Mouse (Mus musculus) limb, embryonic 14.5 days (tissue): ENCODE data around the gene Gm12185. TPM values are rescaled to one million over a fixed set of nuclear protein-coding genes. Genes with fewer than 3 reads are reported as not detected.
A peak's percentile ranks its signal among the peaks of the same experiment; 100 is the strongest.

ENCODE experiments used
- ATAC-seq: fragments of 200-750 bp; cut with Nextera tagmentation; 2 replicates; pipeline ENCODE4 v1.8.0; 2017; ENCODE audit warnings: low read depth, moderate number of reproducible peaks, moderate TSS enrichment; ENCODE audit not compliant: low FRiP score
- DNase-seq: peaks from one replicate; pipeline ENCODE4 v3.0.0-alpha.2; 2015; ENCODE audit warnings: low spot score
- H3K27ac ChIP-seq: fragments of 300-500 bp; sonication (generic); replicated peaks from 2 replicates; pipeline ENCODE4 v1.5.1; 2014; ENCODE audit warnings: low read depth, mild to moderate bottlenecking, low read length, moderate library complexity, mixed read lengths
- H3K27me3 ChIP-seq: fragments of 300-500 bp; sonication (generic); 2 replicates; pipeline ENCODE4 v1.6.1; 2014; ENCODE audit warnings: low read length, mixed read lengths; ENCODE audit not compliant: control insufficient read depth, insufficient read depth
- H3K36me3 ChIP-seq: fragments of 300-500 bp; sonication (generic); 2 replicates; pipeline ENCODE4 v1.6.1; 2014; ENCODE audit warnings: mild to moderate bottlenecking, low read length, moderate library complexity, mixed read lengths; ENCODE audit not compliant: control insufficient read depth, insufficient read depth
- H3K4me1 ChIP-seq: fragments of 300-500 bp; sonication (generic); 2 replicates; pipeline ENCODE4 v1.6.1; 2014; ENCODE audit warnings: antibody characterized with exemption, low read length, mixed read lengths; ENCODE audit not compliant: control insufficient read depth, insufficient read depth
- H3K4me2 ChIP-seq: fragments of 300-500 bp; sonication (generic); replicated peaks from 2 replicates; pipeline ENCODE4 v1.6.1; 2014; ENCODE audit warnings: low read depth, mild to moderate bottlenecking, low read length, moderate library complexity; ENCODE audit not compliant: severe bottlenecking
- H3K4me3 ChIP-seq: fragments of 300-500 bp; sonication (generic); replicated peaks from 2 replicates; pipeline ENCODE4 v1.5.1; 2014; ENCODE audit warnings: low read length
- H3K9ac ChIP-seq: fragments of 300-500 bp; sonication (generic); 2 replicates; pipeline ENCODE4 v1.6.1; 2014; ENCODE audit warnings: mild to moderate bottlenecking, low read depth, low read length, moderate library complexity; ENCODE audit not compliant: severe bottlenecking
- H3K9me3 ChIP-seq: fragments of 300-500 bp; sonication (generic); 2 replicates; pipeline ENCODE4 v1.6.1; 2016; ENCODE audit warnings: low read length; ENCODE audit not compliant: control insufficient read depth
- POLR2A ChIP-seq: fragments of 200-500 bp; IDR thresholded peaks from 2 replicates; pipeline ENCODE4 v1.8.0; 2012; ENCODE audit warnings: inconsistent platforms, mild to moderate bottlenecking, moderate library complexity, borderline replicate concordance; ENCODE audit not compliant: insufficient read depth, insufficient read length; ENCODE audit errors: extremely low read depth
- WGBS: fragments of 180-500 bp; shearing (Covaris S2); extraction: QIAGEN DNeasy Blood & Tissue Kit; methylation state at CpG from one replicate; pipeline ENCODE4 v1.1.7; 2014; 5-methylcytosine and 5-hydroxymethylcytosine counted together
- polyA plus RNA-seq, 2 experiments: library from polyadenylated mRNA; depleted of rRNA in 1 of 2; stranded (reverse) in 1 of 2; unstranded in 1 of 2; fragments of >200 nt; fragmentation: Nextera tagmentation in 1 of 2; extraction: Ambion mirVana in 1 of 2; gene quantifications; 2 replicates each; pipeline versions ENCODE4 v1.2.1 to v1.2.3; 2012 to 2014

Gene Gm12185
- polyA plus RNA-seq, 2 experiments, result 0.04 to 0.06 TPM

- H3K27ac ChIP-seq, result no peak overlapping the region
- H3K27me3 ChIP-seq, result no peaks in the 10 kb centered on the region
- no peak overlapping the region for H3K4me3 ChIP-seq
- DNase-seq (no peak), ATAC-seq (no peak)
- H3K9me3 ChIP-seq, result no peaks in the 10 kb centered on the region
- H3K4me1 ChIP-seq, result no peaks in the 10 kb centered on the region
- TF ChIP-seq POLR2A, result no peak
- H3K9ac ChIP-seq, result no peak overlapping the region
- H3K4me2 ChIP-seq, result no peak overlapping the region
- no peaks in the 10 kb centered on the region for H3K36me3 ChIP-seq
- WGBS, result 85% methylated on average over 7 of the region's 7 CpGs
Observed at GRCm38 (mm10) chr11:48872695-48873300, 119.2 kb downstream of the Gm12185 start.

DNA sequence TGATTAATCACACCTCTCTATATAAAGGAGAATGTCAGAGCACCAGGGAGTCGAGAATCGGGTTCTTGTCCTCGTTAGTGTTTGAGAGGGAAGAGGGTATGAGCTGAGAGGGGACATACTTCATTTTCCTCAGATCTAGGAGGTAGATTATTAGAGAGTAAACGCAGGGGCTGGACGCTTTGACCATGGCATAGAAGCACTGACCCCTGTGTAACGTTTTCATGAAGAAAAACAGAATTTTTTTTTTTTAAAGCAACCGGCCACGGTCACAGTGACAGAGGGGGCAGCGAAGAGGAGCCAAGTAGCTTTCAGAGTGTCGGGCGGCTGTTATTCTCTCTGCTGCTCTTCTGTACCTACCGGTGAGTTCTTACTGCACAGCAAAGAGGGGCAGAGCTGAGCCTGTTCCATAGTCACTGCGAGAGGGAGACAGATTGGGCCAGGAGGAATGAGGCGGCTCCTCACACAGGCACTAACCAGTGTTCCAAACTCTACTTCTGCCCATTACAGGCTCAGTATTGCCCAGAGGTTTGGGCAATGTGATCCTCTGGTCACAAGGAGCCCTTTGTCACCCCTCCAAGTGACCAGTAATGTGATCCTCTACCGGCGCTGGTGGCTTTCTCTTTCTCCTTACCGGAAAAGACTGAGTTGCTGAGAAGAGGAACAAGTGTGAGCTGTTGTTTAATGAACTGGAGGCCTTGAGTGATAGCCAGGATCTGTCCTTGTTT, 120.0 kb downstream of the Gm12185 start:
- TF ChIP-seq POLR2A, result no peak
- WGBS, result 10% methylated on average over 17 of the region's 17 CpGs
- peak overlapping the region; percentile 36 for H3K4me3 ChIP-seq
- H3K36me3 ChIP-seq, result no peaks in the 10 kb centered on the region
- H3K4me1 ChIP-seq, result no peaks in the 10 kb centered on the region
- no peaks in the 10 kb centered on the region for H3K9me3 ChIP-seq
- peak overlapping the region; percentile 57 for H3K4me2 ChIP-seq
- peak overlapping the region; percentile 48 for H3K9ac ChIP-seq
- DNase-seq, result no peak
- ATAC-seq, result 0 out of 2 replicates have a peak, but pooled peaks have one; percentile 21
- no peak overlapping the region for H3K27ac ChIP-seq
- H3K27me3 ChIP-seq, result no peaks in the 10 kb centered on the region

GRCm38 (mm10) chr11:48871201-48871772, 120.7 kb downstream of the Gm12185 start, which contains the start of gene Irgm1:
Gene Irgm1 (minus strand): TSS chr11:48871683.
- Histone ChIP-seq H3K4me2 (peak within 1 kb of the TSS; percentile 57), H3K4me1 (no peaks in the 10 kb centered on the region), H3K27me3 (no peaks in the 10 kb centered on the region), H3K9me3 (no peaks in the 10 kb centered on the region), H3K27ac (peak within 1 kb of the TSS; percentile 39; the same call in 1 of the 2 replicates), H3K36me3 (no peaks in the 10 kb centered on the region), H3K9ac (peak within 1 kb of the TSS; percentile 48), H3K4me3 (peak within 1 kb of the TSS; percentile 36)
- WGBS, result under 1% methylated on average over 19 of the region's 19 CpGs
- peak; percentile 52 for DNase-seq
- no peak for TF ChIP-seq POLR2A
- ATAC-seq, result peak; percentile 42

- DNase-seq, result no peak
- Histone ChIP-seq H3K4me3 (peak overlapping the region; percentile 36), H3K4me2 (peak overlapping the region; percentile 57), H3K36me3 (no peaks in the 10 kb centered on the region), H3K4me1 (no peaks in the 10 kb centered on the region), H3K27ac (peak overlapping the region; percentile 39; the same call in 1 of the 2 replicates), H3K9me3 (no peaks in the 10 kb centered on the region), H3K27me3 (no peaks in the 10 kb centered on the region), H3K9ac (peak overlapping the region; percentile 48)
- ATAC-seq, result no peak
- no peak for TF ChIP-seq POLR2A
- 28% methylated on average over 7 of the region's 7 CpGs for WGBS
Observed at GRCm38 (mm10) chr11:48870781-48871180, 121.2 kb downstream of the Gm12185 start.

GRCm38 (mm10) chr11:48869380-48870110, 122.5 kb downstream of the Gm12185 start:
- Histone ChIP-seq H3K9ac (no peak overlapping the region), H3K4me3 (no peak overlapping the region), H3K36me3 (no peaks in the 10 kb centered on the region), H3K4me1 (no peaks in the 10 kb centered on the region), H3K9me3 (no peaks in the 10 kb centered on the region), H3K4me2 (no peak overlapping the region), H3K27me3 (no peaks in the 10 kb centered on the region), H3K27ac (no peak overlapping the region)
- 69% methylated on average over 7 of the region's 7 CpGs for WGBS
- TF ChIP-seq POLR2A, result no peak
- no peak for DNase-seq
- ATAC-seq, result no peak
